Mouse (Mus musculus): Measurements from ENCODE around the gene Cog7.

DNA sequence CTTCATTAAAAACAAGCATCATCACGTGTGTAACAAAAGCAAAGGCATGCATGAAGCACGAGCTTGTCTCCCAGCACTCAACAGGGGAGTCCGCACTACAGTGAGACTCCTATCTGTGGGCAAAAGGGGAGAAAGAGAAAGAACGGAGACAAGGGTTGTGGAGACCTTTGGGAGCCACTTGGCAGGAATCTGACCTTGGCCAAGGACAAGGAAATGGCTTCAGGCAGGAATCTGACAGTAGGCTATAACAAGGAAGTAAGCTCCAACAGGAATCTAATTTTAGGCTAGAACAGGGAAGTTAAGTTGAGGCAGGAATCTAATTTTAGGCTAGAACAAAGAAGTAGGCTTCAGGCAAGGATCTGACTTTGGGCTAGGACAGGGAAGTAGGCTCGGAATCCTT lies 14.4 kb upstream of the Cog7 start:
- TF ChIP-seq CTCF (IDR thresholded peaks at IDR 0.05; ENCODE audit: extremely low read depth, insufficient read depth, insufficient read length, insufficient replicate concordance) = no peak
- TF ChIP-seq POLR2A (IDR thresholded peaks at IDR 0.05; ENCODE audit: low read depth, low read length) = no peak

Data from spleen, adult 2 months (tissue).